ENCODE assay signal across 8 mouse cellular contexts in genomic region chr10:25291053-25291452, GRCm38 (mm10). TPM values are rescaled to one million over a fixed set of nuclear protein-coding genes. Genes with fewer than 3 reads are reported as not detected.
DNase-seq lines count a peak whose midpoint lies in the region; ATAC-seq lines count a peak whose summit lies in the region.
"Had no signal": no experiment of that assay in that cellular context is flagged by ENCODE, and none has a peak within 500 bp of the region (broad histone marks: within the 10 kb centered on the region; RNA-seq: fewer than 3 reads in every experiment).

No protein-coding gene starts in this region.

- H3K27me3 ChIP-seq in heart, embryonic 16.5 days (ENCODE audit: control insufficient read depth, insufficient read depth, low read length), result no peaks in the 10 kb centered on the region
- H3K27me3 ChIP-seq: liver, embryonic 15.5 days had no signal

- H3K4me2 ChIP-seq in heart, embryonic 16.5 days (ENCODE audit: low read depth, low read length), result no peak overlapping the region
- H3K4me2 ChIP-seq: liver, embryonic 15.5 days had no signal

- WGBS in heart, embryonic 16.5 days, result 59% methylated on average over 4 of the region's 4 CpGs

- 0 out of 2 replicates have a peak, but pooled peaks cover 3% of the 10 kb centered on the region for H3K4me1 ChIP-seq in heart, embryonic 16.5 days (ENCODE audit: control insufficient read depth, insufficient read depth, low read length)

- no peak overlapping the region for H3K4me3 ChIP-seq in heart, embryonic 16.5 days (ENCODE audit: low read length)
- H3K4me3 ChIP-seq: liver, embryonic 15.5 days had no signal

- H3K27ac ChIP-seq in heart, embryonic 16.5 days (ENCODE audit: low read length), result peak overlapping the region; percentile 13; the same call in 1 of the 2 replicates
- H3K27ac ChIP-seq: liver, embryonic 15.5 days had no signal

- no peaks in the 10 kb centered on the region for H3K9me3 ChIP-seq in heart, embryonic 16.5 days (replicated peaks; ENCODE audit: control insufficient read depth, low read length)
- H3K9me3 ChIP-seq: liver, embryonic 15.5 days had no signal

- DNase-seq in 3134 (ENCODE audit: extremely low read depth, insufficient read length, low spot score) (peak; percentile 39), ZHBTc4 (ENCODE audit: low read depth, low spot score) (peak; percentile 70)
- DNase-seq in lung, adult 18-20 months, result peak; percentile 87 to 91
- DNase-seq in Muller cell, postnatal 12 days (ENCODE audit: inconsistent ontology term), result no peak
- no peak for DNase-seq in yolk sac, embryonic 10.5 days (ENCODE audit: low spot score)
- no peak for DNase-seq in right cerebral cortex, postnatal 36 days (ENCODE audit: low spot score in 2 of 2)

- H3K9ac ChIP-seq in heart, embryonic 16.5 days (ENCODE audit: low read length), result no peak overlapping the region
- H3K9ac ChIP-seq: liver, embryonic 15.5 days had no signal

- peaks cover 5% of the 10 kb centered on the region; the same call in 1 of the 2 replicates for H3K36me3 ChIP-seq in heart, embryonic 16.5 days (ENCODE audit: control insufficient read depth, insufficient read depth)

- peak; percentile 63 for ATAC-seq in heart, embryonic 16.5 days (replicated peaks; ENCODE audit: extremely low read depth, insufficient read depth, low FRiP score)

RNA-seq across cellular contexts. Expression of gene Akap7, which starts 16.6 kb away (rescaled TPM):
- polyA plus RNA-seq in heart, embryonic 16.5 days (2015; fragmentation: Nextera tagmentation; extraction: Ambion mirVana), result 23.9 and 26.9 TPM in 2 replicates

Comparison
In these comparisons a context has a peak if more than half of its experiments do, and no peak if none do; other contexts are left out.
1. DNase-seq: peak in 3134 (single experiment), ZHBTc4 (single experiment) and lung, adult 18-20 months (2 of 2); none in Muller cell, postnatal 12 days (single experiment), yolk sac, embryonic 10.5 days (single experiment) and right cerebral cortex, postnatal 36 days (0 of 2).